Mouse (Mus musculus): ENCODE measurements around the gene Cabp7. TPM values are rescaled to one million over a fixed set of nuclear protein-coding genes. Genes with fewer than 3 reads are reported as not detected.

The Cabp7 gene
- total and polyA plus RNA-seq, 2 experiments: not detected

DNA sequence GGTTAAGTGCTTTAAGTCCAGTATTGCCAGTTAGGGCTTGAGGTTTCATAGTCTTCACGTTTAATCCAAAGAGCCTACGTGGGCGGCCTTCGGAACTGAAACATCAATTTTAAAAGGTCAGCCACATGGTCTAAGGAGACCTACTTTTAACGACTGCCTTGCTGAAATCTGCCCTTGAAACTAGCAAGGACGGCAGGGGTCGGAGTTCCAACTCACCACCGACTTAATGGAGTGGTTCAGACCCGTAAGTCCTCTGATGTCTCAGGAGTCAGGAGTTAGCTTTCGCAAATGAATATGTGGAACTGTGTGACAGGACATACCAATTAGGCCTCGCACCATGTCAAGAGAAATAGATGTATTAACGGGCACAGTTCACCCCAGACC is 42.9 kb downstream of the Cabp7 start:
- H3K27ac ChIP-seq (replicated peaks; ENCODE audit: insufficient read depth, low read depth, low read length): peak overlapping the region; percentile 67
- under 1% methylated on average over 12 of the region's 12 CpGs for WGBS
- H3K4me1 ChIP-seq (ENCODE audit: control insufficient read depth, insufficient read depth, low read length): peaks cover 4% of the 10 kb centered on the region
- peaks cover 14% of the 10 kb centered on the region for H3K36me3 ChIP-seq (ENCODE audit: control insufficient read depth, insufficient read depth, low read length)
- peak overlapping the region; percentile 79 for H3K9ac ChIP-seq (ENCODE audit: low read depth, low read length)
- DNase-seq (ENCODE audit: extremely low read depth, low read depth, low spot score): no peak
- H3K4me3 ChIP-seq (ENCODE audit: insufficient read depth, low read depth, low read length): peak overlapping the region; percentile 62
- TF ChIP-seq POLR2A (IDR thresholded peaks at IDR 0.05; ENCODE audit: extremely low read depth, insufficient read depth, low read length): no peak
- TF ChIP-seq CTCF (IDR thresholded peaks at IDR 0.05; ENCODE audit: low read depth, low read length): no peak
- H3K27me3 ChIP-seq (ENCODE audit: control insufficient read depth, insufficient read depth, low read length): no peaks in the 10 kb centered on the region
- no peaks in the 10 kb centered on the region for H3K79me2 ChIP-seq (ENCODE audit: control insufficient read depth, insufficient read depth, low read length)

DNA sequence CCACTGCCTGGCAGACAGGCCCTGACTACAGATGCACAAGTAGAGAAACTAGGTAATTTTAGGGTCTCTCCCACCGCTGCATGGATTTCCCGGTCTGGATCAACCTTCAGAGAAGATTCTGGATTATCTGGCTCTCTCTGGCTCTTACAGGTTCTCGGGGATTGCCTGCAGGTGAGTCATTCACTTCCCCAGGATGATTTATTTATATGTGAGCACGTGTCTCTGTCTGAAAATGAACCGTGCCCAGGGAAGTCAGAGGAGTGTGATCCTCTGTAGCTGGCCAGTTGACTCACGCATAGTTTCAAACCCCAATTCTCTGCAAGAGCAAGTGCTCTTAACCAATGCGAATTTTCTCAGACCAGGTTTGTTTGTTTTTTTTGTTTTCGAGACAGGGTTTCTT is 45.9 kb downstream of the Cabp7 start:
- H3K27ac ChIP-seq (replicated peaks; ENCODE audit: insufficient read depth, low read depth, low read length): no peak overlapping the region
- H3K79me2 ChIP-seq (ENCODE audit: control insufficient read depth, insufficient read depth, low read length): no peaks in the 10 kb centered on the region
- H3K36me3 ChIP-seq (ENCODE audit: control insufficient read depth, insufficient read depth, low read length): peaks cover 14% of the 10 kb centered on the region
- WGBS: 66% methylated on average over 8 of the region's 8 CpGs
- TF ChIP-seq POLR2A (IDR thresholded peaks at IDR 0.05; ENCODE audit: extremely low read depth, insufficient read depth, low read length): no peak
- no peak for TF ChIP-seq CTCF (IDR thresholded peaks at IDR 0.05; ENCODE audit: low read depth, low read length)
- no peak for DNase-seq (ENCODE audit: extremely low read depth, low read depth, low spot score)
- H3K9ac ChIP-seq (ENCODE audit: low read depth, low read length): no peak overlapping the region
- H3K4me3 ChIP-seq (ENCODE audit: insufficient read depth, low read depth, low read length): no peak overlapping the region
- no peaks in the 10 kb centered on the region for H3K27me3 ChIP-seq (ENCODE audit: control insufficient read depth, insufficient read depth, low read length)
- peaks cover 11% of the 10 kb centered on the region for H3K4me1 ChIP-seq (ENCODE audit: control insufficient read depth, insufficient read depth, low read length)

DNA sequence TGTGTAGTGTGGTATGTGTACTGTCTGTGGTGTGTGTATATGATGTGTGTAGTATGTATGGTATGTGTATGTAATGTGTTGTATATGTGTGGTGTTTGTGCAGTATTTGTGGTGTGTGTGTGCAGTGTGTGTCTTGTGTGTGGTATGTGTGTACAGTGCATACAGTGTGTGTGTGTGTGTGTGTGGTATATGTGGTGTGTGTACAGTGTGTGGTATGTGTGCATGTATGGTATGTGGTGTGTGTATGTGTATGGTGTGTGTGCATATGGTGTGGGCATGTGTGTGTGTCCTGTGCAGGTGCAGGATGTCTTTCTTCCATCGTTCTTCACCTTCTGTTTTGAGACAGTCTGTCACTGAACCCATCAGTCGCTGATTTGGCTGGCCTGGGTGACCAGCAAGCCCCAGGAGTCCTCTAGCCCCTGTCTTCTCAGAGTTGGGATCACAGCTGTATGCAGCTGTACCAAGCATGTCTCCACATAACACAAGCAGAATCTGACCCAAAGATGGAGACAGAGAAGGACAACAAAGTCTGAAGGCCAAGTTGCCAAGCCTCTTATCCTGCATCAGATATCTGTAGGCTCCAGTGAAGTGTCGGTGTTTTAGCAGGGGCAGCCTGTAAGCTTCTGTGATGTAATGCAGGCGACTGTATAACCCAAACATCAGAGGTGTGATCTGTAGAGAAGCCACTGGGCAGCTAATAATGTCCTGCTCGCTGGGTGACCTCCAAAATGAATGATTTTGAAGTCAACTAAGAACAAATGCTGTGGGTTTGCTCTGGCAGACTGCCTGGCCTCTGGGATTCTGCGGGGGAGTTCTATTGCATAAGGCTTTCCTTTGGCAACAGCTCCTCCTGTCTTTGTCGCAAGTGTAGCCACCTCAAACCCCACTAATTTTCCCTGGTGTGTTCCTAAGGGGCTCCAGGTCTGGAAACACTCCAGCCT is 49.3 kb downstream of the Cabp7 start:
- no peak overlapping the region for H3K27ac ChIP-seq (replicated peaks; ENCODE audit: insufficient read depth, low read depth, low read length)
- peaks cover 13% of the 10 kb centered on the region for H3K36me3 ChIP-seq (ENCODE audit: control insufficient read depth, insufficient read depth, low read length)
- H3K79me2 ChIP-seq (ENCODE audit: control insufficient read depth, insufficient read depth, low read length): no peaks in the 10 kb centered on the region
- H3K4me1 ChIP-seq (ENCODE audit: control insufficient read depth, insufficient read depth, low read length): peaks cover 7% of the 10 kb centered on the region; the same call in 1 of the 2 replicates
- H3K4me3 ChIP-seq (ENCODE audit: insufficient read depth, low read depth, low read length): no peak overlapping the region
- no peaks in the 10 kb centered on the region for H3K27me3 ChIP-seq (ENCODE audit: control insufficient read depth, insufficient read depth, low read length)
- WGBS: 19% methylated on average over 7 of the region's 7 CpGs
- peak; percentile 70 for DNase-seq (ENCODE audit: extremely low read depth, low read depth, low spot score)
- H3K9ac ChIP-seq (ENCODE audit: low read depth, low read length): no peak overlapping the region
- TF ChIP-seq POLR2A (IDR thresholded peaks at IDR 0.05; ENCODE audit: extremely low read depth, insufficient read depth, low read length) (no peak), CTCF (IDR thresholded peaks at IDR 0.05; ENCODE audit: low read depth, low read length) (peak; percentile 27; the same call in 1 of the 2 replicates)

DNA sequence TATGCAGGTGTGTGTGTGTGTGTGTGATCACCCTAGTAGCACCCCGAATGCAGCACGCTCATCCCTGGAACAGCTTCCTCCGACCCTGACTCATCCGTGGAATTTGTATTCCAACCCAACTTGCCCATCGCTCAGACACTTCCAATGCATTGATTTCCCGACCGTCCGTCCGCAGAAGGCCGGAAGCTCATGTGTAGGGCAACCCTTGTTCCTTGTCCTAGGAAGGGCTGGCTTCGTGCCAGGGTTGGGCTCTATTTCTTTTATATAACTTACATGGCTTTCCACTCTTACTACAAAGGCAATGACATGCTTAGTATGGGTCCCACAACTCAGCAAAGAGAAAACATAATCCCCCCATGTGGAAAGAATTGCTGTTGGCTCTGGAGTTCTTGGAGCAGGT is 54.4 kb downstream of the Cabp7 start:
- WGBS: 53% methylated on average over 11 of the region's 11 CpGs
- no peaks in the 10 kb centered on the region for H3K36me3 ChIP-seq (ENCODE audit: control insufficient read depth, insufficient read depth, low read length)
- TF ChIP-seq CTCF (IDR thresholded peaks at IDR 0.05; ENCODE audit: low read depth, low read length) (no peak), POLR2A (IDR thresholded peaks at IDR 0.05; ENCODE audit: extremely low read depth, insufficient read depth, low read length) (no peak)
- no peak for DNase-seq (ENCODE audit: extremely low read depth, low read depth, low spot score)
- no peaks in the 10 kb centered on the region for H3K27me3 ChIP-seq (ENCODE audit: control insufficient read depth, insufficient read depth, low read length)
- no peak overlapping the region for H3K4me3 ChIP-seq (ENCODE audit: insufficient read depth, low read depth, low read length)
- no peaks in the 10 kb centered on the region for H3K79me2 ChIP-seq (ENCODE audit: control insufficient read depth, insufficient read depth, low read length)
- no peak overlapping the region for H3K9ac ChIP-seq (ENCODE audit: low read depth, low read length)
- no peak overlapping the region for H3K27ac ChIP-seq (replicated peaks; ENCODE audit: insufficient read depth, low read depth, low read length)
- H3K4me1 ChIP-seq (ENCODE audit: control insufficient read depth, insufficient read depth, low read length): peaks cover 5% of the 10 kb centered on the region; the same call in 1 of the 2 replicates

DNA sequence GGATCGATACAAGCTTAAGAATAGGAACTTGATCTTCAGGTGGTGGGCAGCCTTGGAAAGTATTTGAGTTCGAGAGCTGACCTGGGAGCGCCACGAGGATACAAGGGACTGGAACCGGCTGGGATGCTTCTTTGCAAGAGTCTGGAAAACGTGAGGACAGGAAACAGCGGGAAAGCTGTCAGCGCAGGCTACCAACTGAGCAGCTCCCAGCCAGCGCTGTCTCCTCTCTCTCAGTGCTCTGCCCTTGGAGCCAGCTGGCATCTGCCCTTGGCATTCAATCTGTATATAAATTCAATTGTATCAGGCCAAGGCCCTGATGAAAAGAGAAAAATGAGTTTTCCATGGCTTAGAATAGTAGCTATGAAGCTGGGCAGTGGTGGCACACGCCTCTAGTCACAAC is 55.4 kb downstream of the Cabp7 start:
- H3K9ac ChIP-seq (ENCODE audit: low read depth, low read length): no peak overlapping the region
- H3K27ac ChIP-seq (replicated peaks; ENCODE audit: insufficient read depth, low read depth, low read length): no peak overlapping the region
- WGBS: 74% methylated on average over 10 of the region's 10 CpGs
- no peaks in the 10 kb centered on the region for H3K27me3 ChIP-seq (ENCODE audit: control insufficient read depth, insufficient read depth, low read length)
- peak; percentile 40 for DNase-seq (ENCODE audit: extremely low read depth, low read depth, low spot score)
- H3K4me1 ChIP-seq (ENCODE audit: control insufficient read depth, insufficient read depth, low read length): peaks cover 8% of the 10 kb centered on the region
- TF ChIP-seq POLR2A (IDR thresholded peaks at IDR 0.05; ENCODE audit: extremely low read depth, insufficient read depth, low read length): no peak
- no peak overlapping the region for H3K4me3 ChIP-seq (ENCODE audit: insufficient read depth, low read depth, low read length)
- H3K36me3 ChIP-seq (ENCODE audit: control insufficient read depth, insufficient read depth, low read length): no peaks in the 10 kb centered on the region
- no peaks in the 10 kb centered on the region for H3K79me2 ChIP-seq (ENCODE audit: control insufficient read depth, insufficient read depth, low read length)

DNA sequence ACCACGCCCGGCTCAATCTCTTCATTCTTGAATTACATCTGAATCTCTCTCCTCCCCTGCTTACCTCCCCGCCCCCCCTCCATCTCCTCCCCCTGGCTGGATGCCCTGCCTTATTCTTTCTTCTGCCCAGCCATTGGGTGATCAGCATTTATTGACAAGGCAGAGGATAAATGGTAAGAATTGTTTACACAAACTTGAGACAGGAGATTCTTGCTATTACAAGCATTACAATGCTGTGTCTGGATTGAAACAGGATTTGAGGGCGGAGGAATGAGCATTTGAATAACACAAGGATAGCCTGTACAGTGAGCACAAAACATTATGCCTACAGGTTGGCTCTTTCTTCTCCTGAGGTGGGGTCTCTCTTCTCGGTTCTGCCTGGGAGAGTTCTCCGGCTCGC is 56.2 kb downstream of the Cabp7 start:
- WGBS: 88% methylated on average over 7 of the region's 7 CpGs

More for the DNA sequence above, 56.2 kb downstream of the Cabp7 start:
- H3K36me3 ChIP-seq (ENCODE audit: control insufficient read depth, insufficient read depth, low read length): no peaks in the 10 kb centered on the region
- no peak overlapping the region for H3K9ac ChIP-seq (ENCODE audit: low read depth, low read length)
- TF ChIP-seq CTCF (IDR thresholded peaks at IDR 0.05; ENCODE audit: low read depth, low read length) (no peak), POLR2A (IDR thresholded peaks at IDR 0.05; ENCODE audit: extremely low read depth, insufficient read depth, low read length) (no peak)
- H3K79me2 ChIP-seq (ENCODE audit: control insufficient read depth, insufficient read depth, low read length): no peaks in the 10 kb centered on the region
- no peak overlapping the region for H3K27ac ChIP-seq (replicated peaks; ENCODE audit: insufficient read depth, low read depth, low read length)
- no peak for DNase-seq (ENCODE audit: extremely low read depth, low read depth, low spot score)
- H3K4me3 ChIP-seq (ENCODE audit: insufficient read depth, low read depth, low read length): no peak overlapping the region
- H3K4me1 ChIP-seq (ENCODE audit: control insufficient read depth, insufficient read depth, low read length): peaks cover 8% of the 10 kb centered on the region
- H3K27me3 ChIP-seq (ENCODE audit: control insufficient read depth, insufficient read depth, low read length): no peaks in the 10 kb centered on the region

All from liver, adult 2 months (tissue).